Mouse (Mus musculus) liver, adult 2 months (tissue): ENCODE results near the gene Usp54.

Source experiments
- CTCF ChIP-seq: fragments of 200-500 bp; IDR thresholded peaks from 2 replicates; pipeline ENCODE4 v1.5.1; 2011; ENCODE audit warnings: low read depth, low read length, control low read depth
- POLR2A ChIP-seq: fragments of 200-500 bp; IDR thresholded peaks from 2 replicates; pipeline ENCODE4 v1.6.1; 2011; ENCODE audit warnings: low read length, control low read depth; ENCODE audit not compliant: insufficient read depth; ENCODE audit errors: extremely low read depth

DNA sequence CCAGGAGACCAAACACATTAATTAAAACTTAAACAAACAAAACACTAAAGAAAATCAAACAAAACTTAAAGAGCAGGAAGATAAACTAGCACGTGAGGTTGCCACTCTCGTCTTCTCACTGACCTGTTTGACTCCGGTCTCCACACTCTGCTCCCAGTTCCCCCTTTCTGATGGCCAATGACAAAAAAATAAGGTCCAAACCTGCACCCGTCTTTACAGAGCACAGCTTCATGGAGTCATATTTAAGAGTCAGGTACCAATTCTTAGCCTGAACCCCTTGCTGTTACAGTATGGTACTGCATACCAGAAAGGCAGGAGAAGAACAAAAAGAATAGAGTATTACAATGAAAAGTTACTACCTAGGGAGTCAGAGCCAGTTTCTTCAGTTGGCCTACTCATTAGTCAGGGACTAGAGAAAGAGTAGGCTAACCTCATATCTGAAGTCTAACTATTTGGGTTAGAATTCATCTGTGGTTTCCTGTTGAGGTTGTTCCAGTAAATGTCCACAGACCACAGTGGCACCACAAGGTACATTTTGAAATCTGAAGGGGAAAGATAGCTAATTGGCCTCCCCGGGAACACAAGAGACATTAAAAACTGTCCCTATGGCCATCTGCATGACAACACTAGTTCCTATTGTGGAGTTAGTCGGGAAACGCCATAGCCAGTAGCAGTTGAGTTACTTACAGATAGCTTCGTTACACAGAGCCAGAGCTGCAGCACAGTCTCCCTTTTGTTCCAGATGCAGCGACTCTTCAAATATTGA is 75.4 kb downstream of the Usp54 start:
- TF ChIP-seq POLR2A (no peak), CTCF (no peak)
